Mouse (Mus musculus): ENCODE measurements around the gene Gm13306. TPM values are rescaled to one million over a fixed set of nuclear protein-coding genes. Genes with fewer than 3 reads are reported as not detected.
"Not testable (repeated sequence)": the region's sequence is repeated elsewhere in the genome, so short reads cannot be mapped to it uniquely, and the experiment has no call there.

The Gm13306 gene
- not detected in 2 replicates for polyA plus RNA-seq (2016; fragmentation: Nextera tagmentation; extraction: Ambion mirVana)

DNA sequence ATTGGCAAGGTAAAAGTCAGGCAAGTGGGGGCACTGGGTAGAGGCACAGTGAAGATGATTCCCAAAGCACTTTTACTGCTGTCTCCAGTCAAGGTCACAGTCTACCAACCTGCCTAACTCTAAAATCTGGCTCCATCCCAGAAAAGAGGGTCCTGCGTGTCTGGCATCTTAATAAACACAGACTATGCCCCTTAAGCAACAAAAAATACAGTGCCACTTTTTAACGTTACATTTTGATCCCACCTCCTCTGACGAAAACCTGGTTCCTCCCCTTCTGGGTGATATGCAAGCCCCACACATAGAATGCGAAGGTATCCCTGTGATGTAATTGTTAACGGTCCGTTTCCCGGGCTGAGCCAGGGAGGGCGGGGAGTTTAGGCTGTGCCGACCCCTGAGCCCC lies at the start of gene Gm13306:
Gene Gm13306, plus strand, starts transcription at position 301 of the 400 bp plus-strand sequence.
- no CpG with 5 or more reads among the region's 9 CpGs for WGBS
- H3K9me3 ChIP-seq; H3K4me1 ChIP-seq; H3K4me3 ChIP-seq; H3K27me3 ChIP-seq (replicated peaks); H3K27ac ChIP-seq; H3K36me3 ChIP-seq; ATAC-seq (ENCODE audit: low FRiP score, low read depth); H3K4me2 ChIP-seq (replicated peaks); H3K9ac ChIP-seq: not testable (repeated sequence)

DNA sequence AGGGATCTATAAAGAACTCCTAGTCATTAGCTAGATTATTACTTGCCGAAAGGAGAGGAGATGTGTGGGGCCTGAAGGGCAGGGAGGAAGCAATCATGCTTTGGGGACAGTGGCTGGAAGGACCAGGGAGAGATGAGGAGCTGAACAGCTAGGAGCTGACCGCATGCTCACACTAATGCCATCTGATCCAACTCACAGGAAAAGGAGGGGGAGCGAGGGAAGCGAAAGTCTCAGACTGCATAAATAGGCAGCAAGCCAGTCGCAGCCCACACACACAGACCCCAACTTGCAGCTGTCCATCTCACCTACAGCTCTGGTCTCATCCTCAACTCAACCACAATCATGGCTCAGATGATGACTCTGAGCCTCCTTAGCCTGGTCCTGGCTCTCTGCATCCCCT lies 38.7 kb upstream of the Gm13306 start, which contains the start of gene Gm13304:
Gene Gm13304, plus strand, starts transcription at position 301 of the 400 bp plus-strand sequence.
- not testable (repeated sequence) for H3K4me2 ChIP-seq (replicated peaks); ATAC-seq (ENCODE audit: low FRiP score, low read depth); H3K4me3 ChIP-seq; H3K9me3 ChIP-seq; H3K36me3 ChIP-seq; H3K9ac ChIP-seq; H3K27ac ChIP-seq; H3K4me1 ChIP-seq; H3K27me3 ChIP-seq (replicated peaks)
- WGBS: no CpG with 5 or more reads among the region's 5 CpGs

DNA sequence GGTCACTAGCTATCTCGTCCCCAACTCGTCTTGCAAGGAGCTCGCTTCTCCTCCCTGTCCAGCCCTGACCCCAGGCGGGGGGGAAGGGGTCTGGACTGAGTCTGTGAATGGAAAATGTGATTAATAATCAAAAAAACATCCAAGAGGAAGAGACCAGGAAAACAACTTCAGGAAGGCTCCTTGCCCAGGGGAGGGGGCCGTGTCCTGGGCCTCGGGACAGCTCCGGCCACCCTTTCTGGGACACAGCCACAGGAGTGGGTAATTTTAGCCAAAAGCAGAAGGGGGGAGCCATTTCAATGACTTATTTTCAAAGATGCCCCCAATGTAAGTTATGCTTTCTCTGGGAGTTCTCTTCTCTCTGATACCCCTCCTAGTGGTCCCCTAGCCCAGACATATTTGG lies 15.3 kb downstream of the Gm13306 start, which contains the start of gene Gm13305:
Gene Gm13305, minus strand, starts transcription at position 101 of the 400 bp plus-strand sequence.
- H3K9me3 ChIP-seq; H3K27ac ChIP-seq; H3K36me3 ChIP-seq; H3K4me2 ChIP-seq (replicated peaks); H3K27me3 ChIP-seq (replicated peaks); H3K4me1 ChIP-seq; ATAC-seq (ENCODE audit: low FRiP score, low read depth); H3K9ac ChIP-seq; H3K4me3 ChIP-seq: not testable (repeated sequence)
- WGBS: no CpG with 5 or more reads among the region's 7 CpGs

DNA sequence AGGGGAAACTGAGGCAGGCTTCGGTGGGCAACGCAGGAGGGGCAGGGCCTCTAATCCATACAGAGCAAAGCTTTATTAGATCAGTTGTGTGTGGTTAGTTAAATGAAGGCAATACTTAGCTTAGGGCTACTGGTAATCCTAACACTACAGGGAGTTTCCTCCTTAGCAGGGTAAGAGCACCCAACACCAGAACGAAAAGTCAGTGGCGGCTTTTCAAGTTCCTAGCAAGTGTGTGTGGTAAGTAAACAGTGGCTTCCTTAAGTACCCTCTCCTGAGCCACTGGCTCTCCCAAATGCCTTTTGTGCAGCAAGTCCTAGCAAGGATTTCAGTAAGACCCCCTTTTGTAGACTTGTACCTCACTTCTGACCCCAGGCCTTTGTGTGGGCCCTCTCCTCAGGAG lies 25.0 kb downstream of the Gm13306 start:
- H3K4me2 ChIP-seq (replicated peaks); H3K36me3 ChIP-seq; H3K27ac ChIP-seq; H3K9ac ChIP-seq; H3K4me1 ChIP-seq; H3K4me3 ChIP-seq; H3K9me3 ChIP-seq; H3K27me3 ChIP-seq (replicated peaks); ATAC-seq (ENCODE audit: low FRiP score, low read depth): not testable (repeated sequence)
- WGBS: no CpG with 5 or more reads among the region's 4 CpGs

DNA sequence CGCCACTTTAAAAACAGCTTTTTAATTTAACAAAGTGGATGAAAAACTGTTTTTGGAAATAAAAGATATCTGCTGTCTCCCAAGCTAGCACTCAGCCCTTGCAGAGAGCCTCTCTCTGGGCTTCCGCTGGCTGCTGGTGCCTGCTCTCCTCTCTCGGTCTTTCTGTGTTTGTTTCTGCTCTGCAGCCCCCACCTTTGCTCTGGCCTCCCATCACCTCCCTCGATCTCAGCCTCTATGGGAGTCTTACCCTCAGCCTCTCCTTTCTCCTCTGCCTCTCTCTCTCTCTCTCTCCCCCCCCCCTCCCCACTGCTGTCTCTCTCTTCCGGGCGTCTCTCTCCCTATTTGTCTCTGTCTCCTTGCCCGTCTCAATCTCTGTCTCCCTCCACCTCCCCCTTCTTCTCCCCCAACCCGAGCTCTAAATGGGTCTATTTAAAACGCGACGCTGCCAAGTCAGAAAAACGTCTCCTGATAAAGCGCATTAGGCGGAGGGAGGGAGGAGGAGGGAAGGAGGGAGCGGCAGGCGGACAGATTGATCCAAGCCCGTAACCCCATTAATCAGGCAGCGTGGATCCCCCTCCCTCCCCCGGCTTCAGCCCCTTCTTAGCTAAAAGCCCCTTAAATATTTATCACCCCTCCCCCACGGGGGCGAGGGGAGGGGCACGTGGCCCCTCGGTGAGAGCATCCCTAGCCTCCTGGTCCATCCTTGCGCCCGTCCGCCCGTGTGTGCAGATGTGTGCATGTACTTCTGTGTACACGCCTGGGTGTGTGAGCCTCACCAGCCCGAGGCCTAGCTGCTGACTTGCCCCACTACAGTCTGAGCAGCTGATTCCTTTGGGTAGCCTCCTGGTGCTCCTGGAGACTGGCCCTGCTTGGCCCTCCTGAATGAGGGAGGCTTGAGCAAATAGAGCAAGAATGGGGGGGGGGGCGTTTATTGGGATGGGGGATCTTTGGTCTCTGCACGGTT lies 30.3 kb downstream of the Gm13306 start:
- peak; percentile 86 for ATAC-seq (ENCODE audit: low FRiP score, low read depth)
- not testable (repeated sequence) for H3K27ac ChIP-seq; H3K9me3 ChIP-seq; H3K4me1 ChIP-seq; H3K36me3 ChIP-seq; H3K4me3 ChIP-seq; H3K4me2 ChIP-seq (replicated peaks); H3K27me3 ChIP-seq (replicated peaks); H3K9ac ChIP-seq
- no CpG with 5 or more reads among the region's 31 CpGs for WGBS

DNA sequence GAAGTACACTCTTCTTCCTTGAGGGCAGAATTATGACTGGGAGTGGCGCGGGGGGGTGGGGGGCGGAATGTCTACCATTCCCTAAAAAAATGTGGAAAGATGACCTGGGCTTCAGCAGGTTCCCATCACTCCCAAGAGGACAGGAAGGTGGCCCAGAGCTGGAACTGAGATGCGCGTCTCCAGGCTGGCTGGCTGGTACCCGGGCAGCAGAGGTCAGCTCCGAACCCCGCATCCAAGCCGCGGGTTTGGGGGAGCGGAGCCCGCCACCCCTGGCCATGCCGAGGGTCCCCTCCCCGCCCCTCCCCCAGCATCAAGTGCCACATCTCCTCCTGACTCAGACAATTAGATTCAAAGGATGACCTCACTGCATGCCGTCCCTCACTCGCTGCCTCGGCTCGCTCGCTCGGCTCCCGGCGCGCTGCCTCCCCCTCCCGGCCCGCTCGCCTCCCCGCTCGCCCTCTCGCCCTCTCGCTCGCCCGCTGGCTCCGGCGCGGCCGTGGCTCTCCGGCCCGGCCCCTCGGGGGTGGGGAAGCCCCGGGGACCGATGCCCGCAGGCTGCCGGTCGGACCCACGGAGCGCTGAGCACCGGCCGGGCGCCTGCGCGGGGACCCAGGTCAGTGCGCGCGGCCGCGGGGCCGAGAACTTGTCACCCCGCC lies 31.2 kb downstream of the Gm13306 start:
- not testable (repeated sequence) for H3K4me3 ChIP-seq; H3K4me1 ChIP-seq; H3K27me3 ChIP-seq (replicated peaks); H3K27ac ChIP-seq; H3K4me2 ChIP-seq (replicated peaks); H3K9me3 ChIP-seq; H3K9ac ChIP-seq; H3K36me3 ChIP-seq
- ATAC-seq (ENCODE audit: low FRiP score, low read depth): peak; percentile 61
- WGBS: no CpG with 5 or more reads among the region's 58 CpGs

DNA sequence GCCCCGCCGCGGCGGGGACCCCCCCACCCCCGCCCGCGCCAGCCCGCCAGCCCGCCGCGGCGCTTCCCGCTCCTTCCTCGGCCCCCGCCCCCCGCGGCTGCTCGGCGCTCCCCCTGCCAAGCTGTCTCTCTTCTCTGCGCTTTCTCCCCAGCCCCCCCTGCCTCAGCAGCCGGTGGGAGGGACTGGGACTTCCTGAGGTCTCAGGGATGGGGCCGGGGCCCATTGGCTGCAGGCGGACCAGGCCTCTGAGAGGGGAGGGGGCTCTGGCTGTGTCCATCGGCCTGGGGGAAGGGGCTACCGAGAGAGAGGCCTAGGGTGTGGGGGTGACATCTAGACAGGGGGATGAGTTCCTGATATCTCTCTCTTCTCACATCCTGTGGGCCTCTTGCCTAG lies 31.7 kb downstream of the Gm13306 start:
- ATAC-seq (ENCODE audit: low FRiP score, low read depth); H3K9me3 ChIP-seq; H3K27me3 ChIP-seq (replicated peaks); H3K4me1 ChIP-seq; H3K9ac ChIP-seq; H3K4me2 ChIP-seq (replicated peaks); H3K36me3 ChIP-seq; H3K27ac ChIP-seq; H3K4me3 ChIP-seq: not testable (repeated sequence)
- WGBS: no CpG with 5 or more reads among the region's 25 CpGs

Other genes starting within 250 kb of the Gm13306 start
- not detected in 2 replicates for gene Gm21541, start 249.8 kb upstream of the Gm13306 start, polyA plus RNA-seq (2016; fragmentation: Nextera tagmentation; extraction: Ambion mirVana)
- 4.6 TPM in 2 replicates for gene Gm20878, start 211.9 kb upstream of the Gm13306 start, polyA plus RNA-seq (2016; fragmentation: Nextera tagmentation; extraction: Ambion mirVana)
- gene Fam205a4, start 187.4 kb upstream of the Gm13306 start, polyA plus RNA-seq (2016; fragmentation: Nextera tagmentation; extraction: Ambion mirVana): 0.23 TPM in 1 of 2 replicates, not detected in the other
- gene Gm21093, start 118.7 kb upstream of the Gm13306 start, polyA plus RNA-seq (2016; fragmentation: Nextera tagmentation; extraction: Ambion mirVana): 0.18 TPM in 1 of 2 replicates, not detected in the other
- not detected in 2 replicates for gene Gm3893, start 62.2 kb upstream of the Gm13306 start, polyA plus RNA-seq (2016; fragmentation: Nextera tagmentation; extraction: Ambion mirVana)
- not detected in 2 replicates for gene Gm13304, start 38.6 kb upstream of the Gm13306 start, polyA plus RNA-seq (2016; fragmentation: Nextera tagmentation; extraction: Ambion mirVana)
- 0.23 TPM in 1 of 2 replicates, not detected in the other for gene Gm13305, start 15.2 kb downstream of the Gm13306 start, polyA plus RNA-seq (2016; fragmentation: Nextera tagmentation; extraction: Ambion mirVana)
- gene Gm10600, start 87.2 kb downstream of the Gm13306 start, polyA plus RNA-seq (2016; fragmentation: Nextera tagmentation; extraction: Ambion mirVana): not detected in 2 replicates
- not detected in 2 replicates for gene Ccl21b, start 102.3 kb downstream of the Gm13306 start, polyA plus RNA-seq (2016; fragmentation: Nextera tagmentation; extraction: Ambion mirVana)
- gene Gm21953, start 140.8 kb downstream of the Gm13306 start, polyA plus RNA-seq (2016; fragmentation: Nextera tagmentation; extraction: Ambion mirVana): not detected in 2 replicates
- 0.20 TPM in 1 of 2 replicates, not detected in the other for gene Fam205a3, start 164.9 kb downstream of the Gm13306 start, polyA plus RNA-seq (2016; fragmentation: Nextera tagmentation; extraction: Ambion mirVana)